Mouse (Mus musculus) kidney, adult 2 months (tissue): ENCODE measurements around the gene Tmem179. TPM values are rescaled to one million over a fixed set of nuclear protein-coding genes. Genes with fewer than 3 reads are reported as not detected.

Experiments
- DNase-seq: peaks from one replicate; pipeline ENCODE4 v3.0.0; 2021
- H3K27ac ChIP-seq: fragments of 200-500 bp; 2 replicates; pipeline ENCODE4 v1.5.1; 2012; ENCODE audit warnings: low read depth, low read length, control low read depth, inconsistent platforms; ENCODE audit not compliant: insufficient read depth
- H3K27me3 ChIP-seq: fragments of 200-500 bp; replicated peaks from 2 replicates; pipeline ENCODE4 v1.6.1; 2012; ENCODE audit warnings: mild to moderate bottlenecking, moderate library complexity, low read length, inconsistent platforms; ENCODE audit not compliant: control insufficient read depth, insufficient read depth
- H3K36me3 ChIP-seq: fragments of 200-500 bp; 2 replicates; pipeline ENCODE4 v1.6.1; 2012; ENCODE audit warnings: mild to moderate bottlenecking, moderate library complexity, low read length, inconsistent platforms; ENCODE audit not compliant: control insufficient read depth, insufficient read depth
- H3K4me1 ChIP-seq: fragments of 200-500 bp; 2 replicates; pipeline ENCODE4 v1.6.1; 2011; ENCODE audit warnings: low read length; ENCODE audit not compliant: control insufficient read depth, insufficient read depth
- H3K4me3 ChIP-seq: fragments of 200-500 bp; 2 replicates; pipeline ENCODE4 v1.5.1; 2011; ENCODE audit warnings: mild to moderate bottlenecking, low read depth, low read length, control low read depth; ENCODE audit not compliant: insufficient read depth
- CTCF ChIP-seq: fragments of 200-500 bp; conservative IDR thresholded peaks from 2 replicates; pipeline ENCODE4 v1.5.1; 2011; ENCODE audit warnings: low read depth, mild to moderate bottlenecking, control low read depth, low read length, moderate library complexity, mixed read lengths; ENCODE audit not compliant: insufficient read depth, insufficient read length
- POLR2A ChIP-seq: fragments of 200-500 bp; IDR thresholded peaks from one replicate; pipeline ENCODE4 v1.6.1; 2011; ENCODE audit warnings: low read depth, low read length, control low read depth
- WGBS: fragments of 180-500 bp; shearing (Covaris S2); methylation state at CpG from one replicate; pipeline ENCODE4 v1.1.7; 2018; 5-methylcytosine and 5-hydroxymethylcytosine counted together
- polyA plus RNA-seq: library from polyadenylated mRNA; depleted of rRNA; stranded (reverse); fragments of >200 nt; gene quantifications from 2 replicates; pipeline ENCODE4 v1.2.3, GENCODE M21; 2012; rRNA removed

Gene Tmem179
- polyA plus RNA-seq, result 0.45 and 1.0 TPM in 2 replicates

DNA sequence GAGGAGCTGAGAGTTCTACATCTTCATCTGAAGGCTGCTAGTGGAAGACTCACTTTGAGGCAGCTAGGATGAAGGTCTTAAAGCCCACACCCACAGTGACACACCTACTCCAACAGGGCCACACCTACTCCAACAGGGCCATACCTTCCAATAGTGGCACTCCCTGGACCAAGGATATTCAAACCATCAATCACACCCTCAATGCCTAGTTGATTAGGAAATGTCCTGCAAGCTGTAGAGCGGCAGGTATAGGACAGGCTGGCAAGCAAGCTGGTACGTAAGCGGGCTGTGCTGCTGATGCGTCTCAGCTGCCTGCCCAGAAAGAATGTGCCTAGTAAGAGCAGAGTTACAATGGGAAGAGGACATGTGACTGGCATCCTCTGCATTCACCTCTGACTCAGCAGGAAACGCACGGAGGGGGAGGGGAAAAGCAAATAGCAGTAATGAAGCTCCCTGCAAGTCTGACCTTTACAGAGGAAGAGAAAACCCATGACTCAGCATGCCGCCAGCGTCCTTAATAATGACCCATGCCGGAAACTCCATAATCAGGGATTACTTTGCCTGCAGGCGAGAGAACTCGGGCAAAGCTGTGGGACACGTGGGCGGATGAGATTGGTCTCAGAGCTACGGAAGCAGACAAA lies at the start of gene Tmem179:
TSS of gene Tmem179 (minus strand) at position 51 of the 641 bp plus-strand sequence.
- Histone ChIP-seq H3K27ac (no peak within 1 kb of the TSS), H3K4me1 (peaks cover 6% of the 10 kb centered on the region; the same call in 1 of the 2 replicates), H3K4me3 (no peak within 1 kb of the TSS), H3K36me3 (no peaks in the 10 kb centered on the region), H3K27me3 (no peaks in the 10 kb centered on the region)
- peak; percentile 80 for DNase-seq
- WGBS, result 5% methylated on average over 14 of the region's 14 CpGs
- TF ChIP-seq CTCF (no peak), POLR2A (no peak)

DNA sequence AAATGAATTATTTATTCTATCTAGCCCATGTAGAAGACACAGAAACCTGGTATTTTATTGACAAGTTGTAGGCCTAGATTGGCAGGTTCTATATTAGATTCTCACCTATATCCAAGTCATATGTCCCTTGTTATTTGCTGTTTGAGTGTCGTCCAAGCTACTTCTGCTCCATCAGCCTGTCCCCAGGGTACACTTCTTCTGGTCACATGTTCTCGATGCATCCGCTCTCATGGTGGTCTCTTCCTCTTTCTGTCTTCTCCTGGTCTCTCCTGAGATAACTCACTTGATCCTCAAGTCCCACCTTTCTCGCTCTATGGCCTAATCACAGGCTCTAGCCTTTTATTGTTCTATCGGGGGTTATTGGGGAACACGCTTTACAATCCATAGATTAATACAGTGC lies 46.5 kb upstream of the Tmem179 start:
- 90% methylated on average over 6 of the region's 6 CpGs for WGBS
- H3K27ac ChIP-seq, result no peak overlapping the region
- DNase-seq, result no peak
- 0 out of 2 replicates have a peak, but pooled peaks cover 3% of the 10 kb centered on the region for H3K4me1 ChIP-seq
- TF ChIP-seq CTCF (no peak), POLR2A (no peak)
- H3K27me3 ChIP-seq, result no peaks in the 10 kb centered on the region
- no peaks in the 10 kb centered on the region for H3K36me3 ChIP-seq
- no peak overlapping the region for H3K4me3 ChIP-seq

DNA sequence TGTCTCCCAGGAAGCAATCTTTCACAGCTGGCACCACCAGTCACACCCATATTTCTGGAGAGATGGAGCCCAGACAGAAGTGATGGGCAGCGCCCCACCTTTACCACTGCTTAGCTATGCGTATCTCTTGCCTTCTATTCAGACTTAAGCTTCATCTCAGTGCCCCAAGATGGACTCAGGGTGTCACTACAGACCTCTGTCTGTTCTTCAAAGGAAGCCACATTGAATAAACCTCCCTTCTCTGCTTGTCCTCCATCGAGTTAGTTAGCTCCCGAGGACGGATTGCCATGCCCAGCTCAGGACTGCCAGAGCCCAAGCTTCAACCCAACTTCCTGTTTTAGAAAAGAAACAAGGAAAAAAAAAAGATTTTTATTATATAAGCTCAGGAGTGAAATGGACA lies 45.9 kb upstream of the Tmem179 start:
- Histone ChIP-seq H3K4me3 (no peak overlapping the region), H3K36me3 (no peaks in the 10 kb centered on the region), H3K27ac (no peak overlapping the region), H3K4me1 (0 out of 2 replicates have a peak, but pooled peaks cover 3% of the 10 kb centered on the region), H3K27me3 (no peaks in the 10 kb centered on the region)
- 78% methylated on average over 5 of the region's 5 CpGs for WGBS
- no peak for DNase-seq
- no peak for TF ChIP-seq POLR2A
- no peak for TF ChIP-seq CTCF

DNA sequence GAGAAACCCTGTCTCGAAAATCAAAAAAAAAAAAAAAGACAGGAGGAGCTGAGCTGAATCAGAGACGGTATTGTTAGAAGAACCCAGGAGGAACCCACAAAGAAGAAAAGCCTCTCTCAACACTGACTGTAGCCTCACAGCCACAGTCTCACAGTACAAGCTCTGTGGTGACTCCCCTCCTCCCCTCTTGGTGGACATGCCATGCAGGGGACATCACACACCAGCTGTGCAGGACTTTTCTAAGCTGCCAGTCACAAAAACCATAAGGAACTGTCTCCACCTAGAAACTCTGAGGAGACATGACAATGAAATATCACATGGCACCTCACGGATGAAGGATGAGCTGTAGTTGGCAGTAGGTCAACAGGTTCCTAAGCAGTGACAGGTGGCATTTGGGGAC lies 44.6 kb upstream of the Tmem179 start:
- DNase-seq, result no peak
- H3K4me3 ChIP-seq, result no peak overlapping the region
- 87% methylated on average over 3 of the region's 3 CpGs for WGBS
- no peaks in the 10 kb centered on the region for H3K36me3 ChIP-seq
- no peaks in the 10 kb centered on the region for H3K27me3 ChIP-seq
- TF ChIP-seq CTCF, result no peak
- TF ChIP-seq POLR2A, result no peak
- H3K4me1 ChIP-seq, result 0 out of 2 replicates have a peak, but pooled peaks cover 3% of the 10 kb centered on the region
- no peak overlapping the region for H3K27ac ChIP-seq

DNA sequence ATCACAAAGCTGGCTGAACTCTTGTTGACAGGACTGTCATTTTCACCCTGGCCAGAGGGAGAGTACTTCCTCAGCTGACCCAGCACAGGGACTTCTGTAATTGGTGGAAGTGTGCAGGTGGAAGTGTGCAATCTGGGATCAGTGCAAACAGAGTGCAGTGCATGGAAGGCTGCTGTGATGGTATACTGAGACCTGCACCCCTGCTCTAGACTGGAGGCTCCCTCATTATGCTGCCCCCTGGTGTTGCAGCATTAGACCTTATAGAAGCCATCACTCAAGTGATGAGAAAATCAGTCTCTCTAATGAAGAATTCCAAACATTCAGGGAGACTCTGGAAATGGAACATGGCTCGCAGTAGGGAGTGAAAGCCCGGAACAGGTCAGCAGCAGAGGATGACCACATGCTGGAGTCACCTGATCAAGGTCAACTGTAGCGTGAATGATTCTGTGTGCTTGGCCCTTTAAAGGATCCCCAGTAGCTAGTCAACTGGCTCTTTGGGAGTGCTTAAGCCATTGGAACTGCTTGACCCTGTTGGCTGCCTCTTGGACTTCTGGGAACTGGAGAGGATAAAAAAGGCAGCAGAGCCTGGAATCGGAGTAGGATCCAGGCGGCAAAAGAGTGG lies 43.7 kb upstream of the Tmem179 start:
- peak; percentile 29 for DNase-seq
- Histone ChIP-seq H3K27me3 (no peaks in the 10 kb centered on the region), H3K36me3 (no peaks in the 10 kb centered on the region), H3K4me1 (0 out of 2 replicates have a peak, but pooled peaks cover 3% of the 10 kb centered on the region), H3K27ac (no peak overlapping the region), H3K4me3 (no peak overlapping the region)
- WGBS, result 48% methylated on average over 5 of the region's 5 CpGs
- peak; percentile 43 for TF ChIP-seq CTCF
- no peak for TF ChIP-seq POLR2A

DNA sequence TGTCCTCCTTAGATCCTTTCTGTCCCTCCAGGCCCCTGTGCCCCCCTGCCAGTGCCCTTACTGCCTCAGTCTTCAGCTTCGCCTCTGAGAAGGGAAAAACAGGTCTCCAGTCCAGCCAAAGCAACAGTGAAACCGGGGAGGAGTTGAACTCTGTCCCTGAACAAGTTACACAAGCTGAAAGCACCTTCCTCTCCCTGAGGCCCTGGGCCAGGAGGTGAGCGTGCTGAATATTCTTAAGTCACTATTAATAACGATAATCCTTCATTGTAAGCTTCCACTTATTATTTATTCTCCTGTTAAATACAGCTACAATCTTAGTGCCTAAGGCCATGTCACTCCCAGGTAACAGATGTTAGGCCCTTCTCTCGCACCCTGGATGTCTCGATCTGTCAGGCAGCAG lies 43.1 kb upstream of the Tmem179 start:
- 71% methylated on average over 6 of the region's 6 CpGs for WGBS
- Histone ChIP-seq H3K27ac (no peak overlapping the region), H3K36me3 (no peaks in the 10 kb centered on the region), H3K27me3 (no peaks in the 10 kb centered on the region), H3K4me1 (0 out of 2 replicates have a peak, but pooled peaks cover 3% of the 10 kb centered on the region), H3K4me3 (no peak overlapping the region)
- TF ChIP-seq POLR2A, result no peak
- no peak for TF ChIP-seq CTCF
- DNase-seq, result peak; percentile 56

DNA sequence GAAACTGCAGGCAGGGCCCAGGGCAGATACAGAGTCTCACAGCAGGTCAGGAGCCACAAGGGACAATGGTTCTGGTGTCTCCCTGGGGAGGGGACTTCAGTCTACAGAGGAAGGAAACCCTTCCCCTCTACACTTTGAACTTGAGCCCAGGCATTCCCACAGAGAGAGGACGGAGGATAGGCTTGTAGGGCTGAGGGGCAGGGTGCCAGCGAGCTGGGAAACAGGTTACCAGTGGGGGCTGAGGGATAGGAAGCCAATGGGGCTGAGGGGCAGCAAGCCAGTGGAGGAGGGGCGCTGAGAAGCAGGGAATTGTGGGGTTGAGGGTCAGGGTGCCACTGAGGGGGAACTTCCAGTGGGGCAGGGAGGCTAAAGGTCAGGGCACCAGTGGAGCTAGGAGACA lies 42.7 kb upstream of the Tmem179 start:
- H3K4me1 ChIP-seq, result 0 out of 2 replicates have a peak, but pooled peaks cover 3% of the 10 kb centered on the region
- H3K36me3 ChIP-seq, result no peaks in the 10 kb centered on the region
- no peak overlapping the region for H3K4me3 ChIP-seq
- H3K27me3 ChIP-seq, result no peaks in the 10 kb centered on the region
- no peak overlapping the region for H3K27ac ChIP-seq
- peak; percentile 66 for DNase-seq
- TF ChIP-seq POLR2A (no peak), CTCF (no peak)
- WGBS, result 59% methylated on average over 3 of the region's 3 CpGs
